Mouse (Mus musculus) heart, adult 2 months (tissue): Measurements from ENCODE around the gene Cdan1. TPM values are rescaled to one million over a fixed set of nuclear protein-coding genes. Genes with fewer than 3 reads are reported as not detected.

Source experiments
- DNase-seq, 2 experiments: peaks; one replicate each; pipeline ENCODE4 v3.0.0; 2021
- H3K27ac ChIP-seq: fragments of 200-600 bp; 2 replicates; pipeline ENCODE4 v1.8.1; 2022
- H3K27me3 ChIP-seq: fragments of 200-500 bp; 2 replicates; pipeline ENCODE4 v1.6.1; 2012; ENCODE audit warnings: mild to moderate bottlenecking, low read length, inconsistent platforms, mixed read lengths; ENCODE audit not compliant: control insufficient read depth, insufficient read depth
- H3K36me3 ChIP-seq: fragments of 200-500 bp; 2 replicates; pipeline ENCODE4 v1.6.1; 2012; ENCODE audit warnings: low read length, inconsistent platforms; ENCODE audit not compliant: control insufficient read depth, insufficient read depth
- H3K4me1 ChIP-seq: fragments of 200-500 bp; 2 replicates; pipeline ENCODE4 v1.6.1; 2011; ENCODE audit warnings: low read length; ENCODE audit not compliant: control insufficient read depth, insufficient read depth
- H3K4me3 ChIP-seq: fragments of 200-600 bp; 2 replicates; pipeline ENCODE4 v1.8.1; 2022
- H3K79me2 ChIP-seq: fragments of 200-500 bp; replicated peaks from 2 replicates; pipeline ENCODE4 v1.6.1; 2012; ENCODE audit warnings: mild to moderate bottlenecking, inconsistent platforms, low read length, moderate library complexity, mixed read lengths; ENCODE audit not compliant: control insufficient read depth, insufficient read depth
- H3K9ac ChIP-seq: fragments of 200-500 bp; 2 replicates; pipeline ENCODE4 v1.6.1; 2012; ENCODE audit warnings: low read depth, mild to moderate bottlenecking, control low read depth, inconsistent platforms, low read length, mixed read lengths
- CTCF ChIP-seq: fragments of 200-600 bp; IDR thresholded peaks from 2 replicates; pipeline ENCODE4 v1.8.1; 2022; ENCODE audit warnings: antibody characterized with exemption, mild to moderate bottlenecking, moderate library complexity
- EP300 ChIP-seq: fragments of 200-500 bp; IDR thresholded peaks from 2 replicates; pipeline ENCODE4 v1.6.1; 2011; ENCODE audit warnings: low read depth, low read length, control low read depth; ENCODE audit not compliant: insufficient read depth
- POLR2A ChIP-seq: fragments of 200-500 bp; IDR thresholded peaks from 2 replicates; pipeline ENCODE4 v1.6.1; 2011; ENCODE audit warnings: mild to moderate bottlenecking, low read depth, low read length, control low read depth; ENCODE audit not compliant: insufficient read depth
- WGBS: fragments of 180-500 bp; shearing (Covaris S2); methylation state at CpG from one replicate; pipeline ENCODE4 v1.1.7; 2018; 5-methylcytosine and 5-hydroxymethylcytosine counted together
- intact Hi-C: fragments of 180-260 bp; cut with DNase I; formaldehyde crosslinking; loops from one replicate; pipeline ENCODE4 v1.15.1; 2025
- polyA plus RNA-seq: library from polyadenylated mRNA; depleted of rRNA; stranded (reverse); fragments of >200 nt; gene quantifications from 2 replicates; pipeline ENCODE4 v1.2.3, GENCODE M21; 2012
- total RNA-seq, 2 experiments: library from RNA; stranded (reverse); gene quantifications; 2 replicates each; pipeline ENCODE4 v1.2.3; 2021

Cdan1 gene
- total and polyA plus RNA-seq, 3 experiments: 9.8 to 14.0 (median 12.8) TPM

DNA sequence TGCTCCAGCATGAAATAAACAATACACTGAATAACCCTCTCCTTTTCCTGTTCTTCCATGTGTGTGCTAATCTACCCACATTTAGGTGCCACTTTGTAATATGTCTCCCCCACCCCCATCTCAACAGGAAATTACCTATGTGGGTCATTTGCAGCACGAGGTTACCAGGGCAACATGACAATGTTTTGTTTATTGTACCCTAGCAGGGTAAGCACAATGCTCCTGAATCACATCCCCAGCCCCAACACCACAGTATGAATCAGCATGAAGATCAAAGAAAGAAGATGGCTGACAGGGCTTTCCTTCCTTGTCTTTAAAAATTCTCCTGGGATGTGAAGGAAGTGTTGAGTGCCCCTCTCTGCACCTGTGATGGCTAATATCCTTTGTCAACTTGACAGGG is 2.7 kb upstream of the Cdan1 start:
- 18% methylated on average over 1 of the region's 1 CpGs for WGBS
- H3K79me2 ChIP-seq: no peaks in the 10 kb centered on the region; the same call in 1 of the 2 replicates
- H3K9ac ChIP-seq: no peak overlapping the region
- no peak for TF ChIP-seq EP300
- no peak for TF ChIP-seq POLR2A
- TF ChIP-seq CTCF: no peak
- no peaks in the 10 kb centered on the region for H3K36me3 ChIP-seq
- H3K27ac ChIP-seq: no peak overlapping the region
- no peak overlapping the region for H3K4me3 ChIP-seq
- peaks cover 1% of the 10 kb centered on the region; the same call in 1 of the 2 replicates for H3K4me1 ChIP-seq
- H3K27me3 ChIP-seq: no peaks in the 10 kb centered on the region
- intact Hi-C loops: no loop called here
- DNase-seq: no peak

DNA sequence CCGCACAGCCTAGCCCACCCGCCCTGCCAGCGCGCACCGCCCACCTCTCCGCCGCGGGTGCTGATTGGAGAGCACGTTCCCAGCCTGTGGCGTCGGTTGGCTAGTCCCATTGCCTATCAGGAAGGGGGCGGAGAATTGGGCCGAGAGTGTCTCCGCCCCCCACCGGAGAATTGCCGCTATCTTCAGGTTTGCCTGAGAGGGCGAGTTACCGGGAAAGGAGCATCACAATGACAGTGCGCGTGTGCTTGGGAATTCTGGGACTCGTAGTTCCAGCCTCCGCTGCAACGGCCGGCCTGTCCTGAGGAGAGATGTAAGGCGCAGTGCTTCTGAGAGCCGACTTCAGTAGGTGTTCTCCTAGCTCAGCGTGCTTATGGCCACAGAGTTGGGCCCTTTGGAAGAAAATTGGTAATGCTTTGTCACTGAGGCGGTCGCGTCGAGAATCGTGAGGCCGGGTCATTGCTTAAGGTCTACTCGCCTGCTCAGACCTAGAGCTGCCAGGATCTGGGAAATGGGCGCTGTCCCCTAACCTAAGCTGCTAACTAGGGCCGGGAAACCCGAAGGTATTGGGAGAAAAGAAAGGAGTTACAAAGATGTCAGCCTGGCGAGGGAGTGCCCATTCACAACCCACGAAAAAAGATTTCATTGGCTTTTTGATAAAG is 625 bp upstream of the Cdan1 start, which contains the start of gene Ttbk2:
TSS of gene Ttbk2 (minus strand) at position 181 of the 659 bp plus-strand sequence.
- intact Hi-C loops: loop anchor here (2.0 kb wide), 1 partner anchor 118 kb away; no protein-coding TSS in a partner anchor
- Histone ChIP-seq H3K27me3 (no peaks in the 10 kb centered on the region), H3K9ac (peak within 1 kb of the TSS; percentile 74), H3K4me1 (peaks cover 1% of the 10 kb centered on the region; the same call in 1 of the 2 replicates), H3K79me2 (no peaks in the 10 kb centered on the region; the same call in none of the 2 replicates), H3K4me3 (peak within 1 kb of the TSS; percentile 72), H3K27ac (peak within 1 kb of the TSS; percentile 85), H3K36me3 (no peaks in the 10 kb centered on the region)
- DNase-seq: peak; percentile 98 to 100
- WGBS: 1% methylated on average over 39 of the region's 39 CpGs
- peak; percentile 49 for TF ChIP-seq CTCF
- TF ChIP-seq EP300: 0 out of 2 replicates have a peak, but pooled peaks have one; percentile 7
- TF ChIP-seq POLR2A: peak; percentile 76

DNA sequence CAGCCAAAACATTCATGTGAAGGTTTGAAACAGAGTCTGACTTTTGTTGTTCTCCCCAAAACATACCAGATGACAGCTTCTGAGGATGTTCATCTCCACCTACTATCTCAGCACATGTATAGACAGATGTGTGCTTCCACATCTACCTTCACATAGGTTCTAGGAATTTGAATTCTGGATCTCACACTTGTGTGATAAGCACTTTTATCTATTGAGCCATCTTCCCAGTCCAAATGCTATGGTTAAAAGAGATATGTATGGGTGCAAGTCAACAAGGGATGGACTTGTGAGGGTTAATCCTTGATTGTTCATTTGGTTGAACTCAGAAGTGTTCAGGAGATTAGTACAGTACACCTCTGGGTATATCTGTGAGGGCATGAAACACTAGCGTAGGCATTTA is 4.6 kb downstream of the Cdan1 start:
- H3K27me3 ChIP-seq: no peaks in the 10 kb centered on the region
- peaks cover 2% of the 10 kb centered on the region; the same call in 1 of the 2 replicates for H3K36me3 ChIP-seq
- H3K4me1 ChIP-seq: peaks cover 1% of the 10 kb centered on the region
- no peaks in the 10 kb centered on the region; the same call in none of the 2 replicates for H3K79me2 ChIP-seq
- 91% methylated on average over 1 of the region's 1 CpGs for WGBS
- intact Hi-C loops: no loop called here
- no peak overlapping the region for H3K9ac ChIP-seq
- no peak for TF ChIP-seq POLR2A
- TF ChIP-seq EP300: no peak
- TF ChIP-seq CTCF: no peak
- no peak overlapping the region for H3K27ac ChIP-seq
- DNase-seq: no peak
- no peak overlapping the region for H3K4me3 ChIP-seq

DNA sequence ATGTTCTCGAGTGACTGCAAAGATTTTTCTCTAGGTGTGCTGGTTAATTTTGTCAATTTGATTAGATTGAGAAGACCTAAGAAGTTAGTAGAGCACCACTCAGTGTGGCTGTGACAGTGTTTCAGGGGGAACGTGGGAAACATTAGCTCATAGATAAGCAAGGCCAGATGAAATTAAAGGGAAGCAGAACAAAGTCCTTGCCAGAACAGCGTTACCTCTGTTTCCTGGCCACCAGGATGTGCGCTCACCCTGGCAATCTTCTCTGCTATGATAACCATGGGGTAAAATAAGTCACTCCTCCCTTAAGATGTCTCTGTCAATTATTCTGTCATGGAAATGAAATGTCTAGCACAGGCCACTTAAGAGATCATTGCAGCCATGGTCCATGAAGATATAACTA is 5.9 kb downstream of the Cdan1 start:
- no peaks in the 10 kb centered on the region; the same call in none of the 2 replicates for H3K79me2 ChIP-seq
- peaks cover 2% of the 10 kb centered on the region; the same call in 1 of the 2 replicates for H3K36me3 ChIP-seq
- no peak overlapping the region for H3K4me3 ChIP-seq
- H3K27me3 ChIP-seq: no peaks in the 10 kb centered on the region
- H3K27ac ChIP-seq: no peak overlapping the region
- TF ChIP-seq CTCF (no peak), EP300 (no peak), POLR2A (no peak)
- intact Hi-C loops: no loop called here
- no peak for DNase-seq
- no peak overlapping the region for H3K9ac ChIP-seq
- WGBS: 26% methylated on average over 4 of the region's 4 CpGs
- H3K4me1 ChIP-seq: peaks cover 1% of the 10 kb centered on the region

DNA sequence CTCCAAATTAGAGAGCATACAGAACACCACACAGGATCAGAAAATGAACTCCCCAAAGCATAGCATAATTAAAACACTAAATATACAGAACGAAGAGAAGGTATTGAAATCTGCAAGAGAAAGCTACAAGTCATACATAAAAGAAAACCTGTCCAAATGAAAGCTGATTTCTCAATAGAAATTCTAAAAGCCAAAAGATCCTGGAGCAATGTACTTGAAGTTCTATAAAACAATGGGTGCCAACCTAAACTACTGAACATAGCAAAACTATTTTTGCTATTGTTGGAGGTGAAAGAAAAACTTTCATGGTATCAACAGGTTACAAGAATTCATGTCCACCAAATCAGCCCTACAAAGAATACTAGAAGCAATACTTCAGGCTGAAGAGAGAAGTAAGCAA is 8.7 kb downstream of the Cdan1 start:
- Histone ChIP-seq H3K36me3 (peaks cover 2% of the 10 kb centered on the region; the same call in 1 of the 2 replicates), H3K4me3 (no peak overlapping the region), H3K4me1 (peaks cover 1% of the 10 kb centered on the region), H3K27ac (no peak overlapping the region), H3K27me3 (no peaks in the 10 kb centered on the region), H3K9ac (no peak overlapping the region), H3K79me2 (peaks cover 1% of the 10 kb centered on the region; the same call in 1 of the 2 replicates)
- intact Hi-C loops: no loop called here
- TF ChIP-seq POLR2A (no peak), EP300 (no peak), CTCF (no peak)
- no peak for DNase-seq
- WGBS: 93% methylated on average over 1 of the region's 1 CpGs

DNA sequence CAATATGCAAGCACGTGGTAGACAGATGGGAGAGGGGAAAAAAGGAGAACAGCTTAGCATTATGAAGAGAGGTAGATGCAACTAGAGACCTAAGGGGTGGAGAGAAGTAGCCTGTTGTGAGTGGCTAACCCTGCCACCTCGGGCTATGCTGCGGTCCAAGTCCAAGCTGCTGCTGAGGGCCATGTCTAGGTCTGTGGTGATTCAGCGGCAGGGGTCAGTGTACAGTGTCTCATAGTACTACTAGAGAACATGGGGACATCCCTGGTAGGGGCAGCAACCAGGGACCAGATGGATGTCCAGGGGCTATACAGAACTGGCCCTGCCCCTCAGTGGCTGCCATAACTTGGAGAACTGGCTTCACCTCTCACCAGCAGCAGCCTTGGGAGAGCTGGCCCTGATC is 14.8 kb downstream of the Cdan1 start:
- no peak overlapping the region for H3K4me3 ChIP-seq
- TF ChIP-seq CTCF: no peak
- no peak for TF ChIP-seq POLR2A
- no peak for TF ChIP-seq EP300
- no peak overlapping the region for H3K27ac ChIP-seq
- DNase-seq: no peak
- H3K79me2 ChIP-seq: 0 out of 2 replicates have a peak, but pooled peaks cover 6% of the 10 kb centered on the region
- intact Hi-C loops: no loop called here
- WGBS: 94% methylated on average over 4 of the region's 4 CpGs
- no peaks in the 10 kb centered on the region for H3K36me3 ChIP-seq
- H3K4me1 ChIP-seq: no peaks in the 10 kb centered on the region
- H3K27me3 ChIP-seq: no peaks in the 10 kb centered on the region
- no peak overlapping the region for H3K9ac ChIP-seq
